Mouse (Mus musculus): ENCODE measurements around the gene Rasgef1b. TPM values are rescaled to one million over a fixed set of nuclear protein-coding genes. Genes with fewer than 3 reads are reported as not detected.

Rasgef1b gene
- polyA plus RNA-seq, 1 experiment from 2014 or later: 8.8 TPM

DNA sequence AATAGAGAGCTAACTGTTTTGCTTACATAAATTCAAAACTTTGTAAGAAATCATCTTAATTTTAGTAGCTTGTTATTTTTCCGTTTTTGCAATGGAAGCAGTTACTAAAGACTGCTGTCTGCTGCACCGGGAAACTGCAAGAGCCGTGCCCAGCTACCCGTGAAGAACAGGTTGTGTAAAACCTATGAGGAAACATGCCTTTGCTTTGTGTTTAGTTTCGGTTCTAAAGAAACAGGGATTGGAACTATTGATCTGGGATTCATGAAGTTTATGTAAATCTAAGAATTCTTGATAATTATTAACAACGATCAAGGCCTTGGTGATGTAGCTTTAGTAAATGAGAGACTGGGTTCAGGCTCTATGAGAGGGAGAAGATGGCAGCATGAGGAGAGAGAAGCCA lies 442.3 kb downstream of the Rasgef1b start:
- Histone ChIP-seq H3K4me3 (ENCODE audit: low read length) (no peak overlapping the region), H3K4me1 (ENCODE audit: control insufficient read depth, insufficient read depth, low read length) (no peaks in the 10 kb centered on the region), H3K27ac (ENCODE audit: low read depth, low read length) (no peak overlapping the region), H3K9ac (ENCODE audit: low read depth, low read length) (no peak overlapping the region), H3K27me3 (ENCODE audit: control insufficient read depth, insufficient read depth, low read length) (no peaks in the 10 kb centered on the region), H3K9me3 (ENCODE audit: control insufficient read depth, low read length) (no peaks in the 10 kb centered on the region), H3K4me2 (replicated peaks; ENCODE audit: low read depth, low read length) (no peak overlapping the region), H3K36me3 (ENCODE audit: control insufficient read depth, insufficient read depth, low read length) (no peaks in the 10 kb centered on the region)
- 75% methylated on average over 6 of the region's 6 CpGs for WGBS
- ATAC-seq (ENCODE audit: low FRiP score, low TSS enrichment): no peak

DNA sequence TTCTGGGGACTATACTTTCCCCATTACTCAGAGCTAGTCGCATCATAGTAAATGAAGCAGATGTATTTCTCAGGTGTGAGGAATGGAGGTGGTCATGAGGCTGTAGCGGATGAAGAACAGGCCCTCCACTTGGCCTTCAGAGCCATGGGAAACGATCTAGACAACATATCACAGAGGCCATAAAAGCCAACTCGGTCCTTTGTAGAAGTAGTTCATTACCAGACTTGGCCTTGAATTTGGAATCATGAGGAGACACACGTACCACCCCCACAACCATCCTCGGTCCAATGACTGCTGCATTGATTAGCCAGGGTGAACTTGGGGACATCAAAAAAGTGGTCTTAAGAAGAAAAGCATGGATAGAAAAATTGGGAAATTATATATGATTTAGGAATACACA lies 442.8 kb downstream of the Rasgef1b start:
- WGBS: 75% methylated on average over 6 of the region's 6 CpGs
- Histone ChIP-seq H3K9ac (ENCODE audit: low read depth, low read length) (no peak overlapping the region), H3K4me1 (ENCODE audit: control insufficient read depth, insufficient read depth, low read length) (no peaks in the 10 kb centered on the region), H3K4me3 (ENCODE audit: low read length) (no peak overlapping the region), H3K9me3 (ENCODE audit: control insufficient read depth, low read length) (no peaks in the 10 kb centered on the region), H3K27ac (ENCODE audit: low read depth, low read length) (no peak overlapping the region), H3K36me3 (ENCODE audit: control insufficient read depth, insufficient read depth, low read length) (no peaks in the 10 kb centered on the region), H3K27me3 (ENCODE audit: control insufficient read depth, insufficient read depth, low read length) (no peaks in the 10 kb centered on the region), H3K4me2 (replicated peaks; ENCODE audit: low read depth, low read length) (no peak overlapping the region)
- no peak for ATAC-seq (ENCODE audit: low FRiP score, low TSS enrichment)

DNA sequence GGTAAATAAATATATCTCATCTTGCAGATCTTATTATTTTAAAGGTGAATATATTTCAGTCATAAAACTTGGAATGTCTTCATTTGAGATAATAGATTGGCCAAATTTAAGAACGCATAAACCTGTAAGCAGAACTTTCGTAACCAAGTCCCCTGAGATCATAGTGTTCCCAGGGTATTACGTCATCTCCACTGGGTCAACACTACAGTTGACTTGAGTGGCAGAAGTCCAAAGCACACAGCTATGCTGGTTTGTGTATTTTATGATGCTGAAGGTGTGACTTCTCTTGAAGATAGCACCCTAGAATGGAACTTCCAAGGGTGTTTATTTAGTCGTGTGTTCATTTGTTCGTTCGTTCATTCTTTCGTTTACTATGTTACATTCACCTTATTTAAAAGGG lies 444.5 kb downstream of the Rasgef1b start:
- ATAC-seq (ENCODE audit: low FRiP score, low TSS enrichment): no peak
- Histone ChIP-seq H3K9ac (ENCODE audit: low read depth, low read length) (no peak overlapping the region), H3K27me3 (ENCODE audit: control insufficient read depth, insufficient read depth, low read length) (no peaks in the 10 kb centered on the region), H3K4me2 (replicated peaks; ENCODE audit: low read depth, low read length) (no peak overlapping the region), H3K4me1 (ENCODE audit: control insufficient read depth, insufficient read depth, low read length) (no peaks in the 10 kb centered on the region), H3K27ac (ENCODE audit: low read depth, low read length) (no peak overlapping the region), H3K4me3 (ENCODE audit: low read length) (no peak overlapping the region), H3K36me3 (ENCODE audit: control insufficient read depth, insufficient read depth, low read length) (no peaks in the 10 kb centered on the region), H3K9me3 (ENCODE audit: control insufficient read depth, low read length) (no peaks in the 10 kb centered on the region)
- WGBS: 81% methylated on average over 7 of the region's 7 CpGs

DNA sequence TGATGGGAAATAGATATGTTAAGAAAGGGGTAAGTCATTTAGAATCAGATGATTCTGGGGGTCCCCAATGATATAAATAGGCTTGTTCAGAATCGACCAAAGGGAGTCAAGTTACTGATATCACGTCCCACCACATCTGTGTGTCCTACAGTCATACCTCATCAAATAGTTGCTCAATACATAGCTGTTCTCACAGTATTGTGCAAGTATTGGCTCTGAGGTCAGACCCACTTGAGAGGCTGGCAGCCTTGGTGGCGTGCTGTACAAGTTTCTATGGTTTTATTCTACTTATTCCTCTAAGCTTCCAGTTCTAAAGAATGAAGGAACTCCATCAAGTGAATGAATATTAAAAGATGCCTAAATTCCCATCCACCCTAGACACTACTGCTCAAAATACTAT lies 445.2 kb downstream of the Rasgef1b start:
- H3K4me2 ChIP-seq (replicated peaks; ENCODE audit: low read depth, low read length): no peak overlapping the region
- H3K9me3 ChIP-seq (ENCODE audit: control insufficient read depth, low read length): no peaks in the 10 kb centered on the region
- H3K4me1 ChIP-seq (ENCODE audit: control insufficient read depth, insufficient read depth, low read length): no peaks in the 10 kb centered on the region; the same call in 1 of the 2 replicates
- no peak overlapping the region for H3K4me3 ChIP-seq (ENCODE audit: low read length)
- WGBS: 90% methylated on average over 3 of the region's 3 CpGs
- H3K36me3 ChIP-seq (ENCODE audit: control insufficient read depth, insufficient read depth, low read length): no peaks in the 10 kb centered on the region
- H3K27ac ChIP-seq (ENCODE audit: low read depth, low read length): no peak overlapping the region
- no peaks in the 10 kb centered on the region for H3K27me3 ChIP-seq (ENCODE audit: control insufficient read depth, insufficient read depth, low read length)
- H3K9ac ChIP-seq (ENCODE audit: low read depth, low read length): no peak overlapping the region
- no peak for ATAC-seq (ENCODE audit: low FRiP score, low TSS enrichment)

DNA sequence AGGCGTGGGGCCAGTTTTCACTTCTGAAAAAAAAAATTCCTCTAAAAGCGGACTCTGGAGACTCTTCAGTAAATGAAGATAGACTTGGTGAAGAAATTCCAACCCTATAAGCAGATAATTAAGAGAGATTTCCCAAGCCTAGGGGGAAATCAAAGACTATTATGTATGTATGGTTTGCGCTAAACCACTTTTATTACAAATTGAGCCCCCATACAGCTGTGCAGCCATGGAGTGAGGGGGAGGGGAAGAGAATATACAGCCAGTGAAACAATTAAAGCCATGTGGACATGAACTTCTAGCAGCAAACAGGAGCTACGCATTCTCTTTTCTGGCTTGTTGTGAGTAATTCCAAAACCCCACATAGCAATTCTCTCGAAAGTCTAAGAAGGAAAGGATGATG lies 448.3 kb downstream of the Rasgef1b start:
- Histone ChIP-seq H3K27ac (ENCODE audit: low read depth, low read length) (no peak overlapping the region), H3K36me3 (ENCODE audit: control insufficient read depth, insufficient read depth, low read length) (no peaks in the 10 kb centered on the region), H3K4me1 (ENCODE audit: control insufficient read depth, insufficient read depth, low read length) (no peaks in the 10 kb centered on the region; the same call in 1 of the 2 replicates), H3K9ac (ENCODE audit: low read depth, low read length) (no peak overlapping the region), H3K4me3 (ENCODE audit: low read length) (no peak overlapping the region), H3K27me3 (ENCODE audit: control insufficient read depth, insufficient read depth, low read length) (no peaks in the 10 kb centered on the region), H3K4me2 (replicated peaks; ENCODE audit: low read depth, low read length) (no peak overlapping the region), H3K9me3 (ENCODE audit: control insufficient read depth, low read length) (no peaks in the 10 kb centered on the region)
- WGBS: 84% methylated on average over 5 of the region's 5 CpGs
- ATAC-seq (ENCODE audit: low FRiP score, low TSS enrichment): no peak

DNA sequence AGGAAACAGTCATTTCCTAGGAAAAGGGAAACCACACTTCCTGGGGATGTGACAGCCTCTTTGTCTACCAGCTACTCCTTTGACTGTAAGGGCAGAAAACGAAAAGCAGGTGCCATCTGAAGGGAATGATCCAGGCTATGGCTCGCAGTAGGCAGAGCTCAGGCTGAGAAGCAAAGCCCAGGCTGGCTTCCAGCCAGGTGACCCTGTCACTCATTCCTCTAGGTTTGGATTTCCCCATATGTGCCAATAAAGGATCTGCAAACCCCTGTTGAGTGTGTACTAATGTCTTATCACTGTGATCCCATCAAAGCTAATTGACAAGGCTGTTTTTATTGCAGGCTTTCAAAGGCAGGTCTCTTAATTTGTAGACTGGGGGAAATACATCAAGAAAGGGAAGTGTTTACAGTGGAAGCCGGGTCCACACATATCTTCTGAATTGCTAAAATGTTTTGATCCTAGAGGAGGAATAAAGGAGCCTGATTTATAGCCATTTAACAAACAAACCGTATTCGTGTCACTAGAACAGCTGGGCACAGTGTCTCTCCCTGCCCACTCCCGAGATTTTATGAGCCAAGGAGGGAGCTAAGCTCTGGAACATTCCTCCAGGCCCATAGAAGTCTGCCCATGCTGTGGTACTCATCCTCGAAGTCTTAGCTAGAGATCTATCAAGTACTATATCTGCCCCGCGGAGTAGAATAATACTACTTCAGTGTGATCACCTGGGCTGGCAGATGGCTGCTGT lies 449.7 kb downstream of the Rasgef1b start:
- Histone ChIP-seq H3K9ac (ENCODE audit: low read depth, low read length) (no peak overlapping the region), H3K4me2 (replicated peaks; ENCODE audit: low read depth, low read length) (no peak overlapping the region), H3K36me3 (ENCODE audit: control insufficient read depth, insufficient read depth, low read length) (no peaks in the 10 kb centered on the region), H3K4me1 (ENCODE audit: control insufficient read depth, insufficient read depth, low read length) (no peaks in the 10 kb centered on the region; the same call in 1 of the 2 replicates), H3K4me3 (ENCODE audit: low read length) (no peak overlapping the region), H3K9me3 (ENCODE audit: control insufficient read depth, low read length) (no peaks in the 10 kb centered on the region), H3K27me3 (ENCODE audit: control insufficient read depth, insufficient read depth, low read length) (no peaks in the 10 kb centered on the region), H3K27ac (ENCODE audit: low read depth, low read length) (no peak overlapping the region)
- 0 out of 2 replicates have a peak, but pooled peaks have one; percentile 52 for ATAC-seq (ENCODE audit: low FRiP score, low TSS enrichment)
- WGBS: 35% methylated on average over 9 of the region's 9 CpGs

DNA sequence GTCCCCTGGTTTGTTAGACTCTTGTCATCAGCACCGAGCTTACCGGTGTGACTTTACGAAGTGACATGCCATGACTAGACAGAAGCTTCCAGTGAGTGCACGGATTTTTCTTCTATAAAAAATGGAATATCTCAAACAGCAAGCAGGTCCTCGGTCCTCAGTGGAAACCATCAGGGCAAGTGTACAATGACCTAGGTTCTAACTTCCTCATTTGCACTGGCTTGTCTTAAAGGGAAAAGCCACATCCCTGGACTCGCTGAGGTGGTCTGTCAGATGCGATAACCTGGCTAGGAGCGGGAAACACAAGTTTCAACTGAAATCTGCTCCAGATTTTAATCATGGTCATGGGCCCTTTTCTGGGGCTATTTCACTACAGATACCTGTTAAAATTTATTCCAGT lies 450.5 kb downstream of the Rasgef1b start:
- no peak overlapping the region for H3K27ac ChIP-seq (ENCODE audit: low read depth, low read length)
- WGBS: 87% methylated on average over 8 of the region's 8 CpGs
- no peak overlapping the region for H3K4me2 ChIP-seq (replicated peaks; ENCODE audit: low read depth, low read length)
- H3K9ac ChIP-seq (ENCODE audit: low read depth, low read length): no peak overlapping the region
- no peaks in the 10 kb centered on the region; the same call in 1 of the 2 replicates for H3K4me1 ChIP-seq (ENCODE audit: control insufficient read depth, insufficient read depth, low read length)
- H3K4me3 ChIP-seq (ENCODE audit: low read length): no peak overlapping the region
- no peak for ATAC-seq (ENCODE audit: low FRiP score, low TSS enrichment)
- no peaks in the 10 kb centered on the region for H3K36me3 ChIP-seq (ENCODE audit: control insufficient read depth, insufficient read depth, low read length)
- H3K27me3 ChIP-seq (ENCODE audit: control insufficient read depth, insufficient read depth, low read length): no peaks in the 10 kb centered on the region
- no peaks in the 10 kb centered on the region for H3K9me3 ChIP-seq (ENCODE audit: control insufficient read depth, low read length)

DNA sequence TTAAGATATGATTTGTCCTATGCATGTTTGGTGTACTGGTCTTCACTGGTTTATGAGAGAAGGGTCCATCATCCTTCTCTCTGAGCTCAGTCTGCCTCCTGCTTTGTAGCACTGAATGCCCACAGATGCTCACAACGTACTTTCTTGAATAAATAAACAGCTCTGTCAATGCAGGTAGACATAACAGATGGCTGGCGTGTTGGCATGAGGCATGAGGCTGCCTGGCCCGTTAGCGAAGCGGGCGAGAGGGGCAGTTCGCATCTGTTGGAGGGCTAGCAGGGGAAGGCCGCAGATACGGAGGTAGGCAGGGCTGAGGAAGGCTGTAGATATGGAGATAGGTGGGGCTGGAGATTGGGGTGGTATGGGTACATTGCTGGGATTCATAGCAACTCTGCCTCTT lies 451.3 kb downstream of the Rasgef1b start:
- Histone ChIP-seq H3K9ac (ENCODE audit: low read depth, low read length) (no peak overlapping the region), H3K36me3 (ENCODE audit: control insufficient read depth, insufficient read depth, low read length) (no peaks in the 10 kb centered on the region), H3K4me2 (replicated peaks; ENCODE audit: low read depth, low read length) (no peak overlapping the region), H3K4me1 (ENCODE audit: control insufficient read depth, insufficient read depth, low read length) (no peaks in the 10 kb centered on the region; the same call in 1 of the 2 replicates), H3K27ac (ENCODE audit: low read depth, low read length) (no peak overlapping the region), H3K27me3 (ENCODE audit: control insufficient read depth, insufficient read depth, low read length) (no peaks in the 10 kb centered on the region), H3K4me3 (ENCODE audit: low read length) (no peak overlapping the region), H3K9me3 (ENCODE audit: control insufficient read depth, low read length) (no peaks in the 10 kb centered on the region)
- ATAC-seq (ENCODE audit: low FRiP score, low TSS enrichment): no peak
- WGBS: 94% methylated on average over 9 of the region's 9 CpGs

DNA sequence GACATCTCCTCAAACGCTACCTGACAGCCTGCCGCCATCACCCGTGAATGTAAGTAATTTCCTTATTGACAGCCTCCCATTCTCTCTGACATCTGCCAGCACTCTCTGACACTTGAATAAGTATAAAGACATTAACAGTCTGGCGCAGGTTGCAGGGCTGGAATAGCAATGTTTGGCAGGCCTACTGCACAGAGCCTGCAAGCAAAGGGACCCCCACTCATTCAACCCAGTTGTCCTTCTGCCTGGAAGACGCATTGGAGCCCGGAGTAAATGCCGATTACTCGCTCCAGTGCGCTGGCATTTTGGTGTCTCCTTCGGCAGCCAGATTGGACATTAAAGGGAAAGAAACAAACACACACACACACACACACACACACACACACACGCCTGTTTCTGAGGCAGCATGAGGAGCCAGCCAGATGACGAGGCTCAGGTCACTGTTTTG lies 454.7 kb downstream of the Rasgef1b start:
- H3K4me1 ChIP-seq (ENCODE audit: control insufficient read depth, insufficient read depth, low read length): no peaks in the 10 kb centered on the region; the same call in 1 of the 2 replicates
- WGBS: 60% methylated on average over 12 of the region's 12 CpGs
- H3K9me3 ChIP-seq (ENCODE audit: control insufficient read depth, low read length): no peaks in the 10 kb centered on the region
- no peak overlapping the region for H3K4me3 ChIP-seq (ENCODE audit: low read length)
- no peak overlapping the region for H3K27ac ChIP-seq (ENCODE audit: low read depth, low read length)
- H3K4me2 ChIP-seq (replicated peaks; ENCODE audit: low read depth, low read length): no peak overlapping the region
- H3K9ac ChIP-seq (ENCODE audit: low read depth, low read length): no peak overlapping the region
- H3K27me3 ChIP-seq (ENCODE audit: control insufficient read depth, insufficient read depth, low read length): no peaks in the 10 kb centered on the region
- H3K36me3 ChIP-seq (ENCODE audit: control insufficient read depth, insufficient read depth, low read length): no peaks in the 10 kb centered on the region
- ATAC-seq (ENCODE audit: low FRiP score, low TSS enrichment): no peak

All from kidney, embryonic 14.5 days (tissue).